Mouse (Mus musculus) lung, embryonic 15.5 days (tissue): ENCODE data around the gene Nmrk1. TPM values are rescaled to one million over a fixed set of nuclear protein-coding genes. Genes with fewer than 3 reads are reported as not detected.

ENCODE experiments used
- ATAC-seq: fragments of 200-750 bp; cut with Nextera tagmentation; 2 replicates; pipeline ENCODE4 v1.8.0; 2017; ENCODE audit warnings: moderate number of reproducible peaks, borderline replicate concordance; ENCODE audit not compliant: low FRiP score, low TSS enrichment; ENCODE audit errors: extremely low read depth
- H3K27ac ChIP-seq: fragments of 300-500 bp; sonication (generic); 2 replicates; pipeline ENCODE4 v1.5.1; 2015; ENCODE audit warnings: moderate library complexity, mild to moderate bottlenecking, inconsistent platforms
- H3K27me3 ChIP-seq: fragments of 300-500 bp; sonication (generic); 2 replicates; pipeline ENCODE4 v1.6.1; 2015; ENCODE audit warnings: inconsistent platforms
- H3K36me3 ChIP-seq: fragments of 300-500 bp; sonication (generic); 2 replicates; pipeline ENCODE4 v1.6.1; 2015; ENCODE audit warnings: inconsistent platforms
- H3K4me1 ChIP-seq: fragments of 300-500 bp; sonication (generic); 2 replicates; pipeline ENCODE4 v1.6.1; 2015; ENCODE audit warnings: inconsistent platforms
- H3K4me2 ChIP-seq: fragments of 300-500 bp; sonication (generic); 2 replicates; pipeline ENCODE4 v1.6.1; 2015; ENCODE audit warnings: inconsistent platforms, mild to moderate bottlenecking, moderate library complexity
- H3K4me3 ChIP-seq: fragments of 300-500 bp; sonication (generic); 2 replicates; pipeline ENCODE4 v1.5.1; 2015; ENCODE audit warnings: mild to moderate bottlenecking, inconsistent platforms
- H3K9ac ChIP-seq: fragments of 300-500 bp; sonication (generic); 2 replicates; pipeline ENCODE4 v1.6.1; 2015; ENCODE audit warnings: inconsistent platforms
- H3K9me3 ChIP-seq: fragments of 300-500 bp; sonication (generic); 2 replicates; pipeline ENCODE4 v1.6.1; 2016; ENCODE audit warnings: inconsistent platforms
- WGBS: fragments of 180-500 bp; shearing (Covaris S2); methylation state at CpG from one replicate; pipeline ENCODE4 v1.1.7; 2015; 5-methylcytosine and 5-hydroxymethylcytosine counted together
- polyA plus RNA-seq: library from polyadenylated mRNA; unstranded; fragments of >200 nt; fragmentation: Nextera tagmentation; extraction: Ambion mirVana; gene quantifications from 2 replicates; pipeline ENCODE4 v1.2.1, GENCODE M21; 2015

The Nmrk1 gene
- polyA plus RNA-seq, 1 experiment from 2014 or later, result 11.0 TPM

DNA sequence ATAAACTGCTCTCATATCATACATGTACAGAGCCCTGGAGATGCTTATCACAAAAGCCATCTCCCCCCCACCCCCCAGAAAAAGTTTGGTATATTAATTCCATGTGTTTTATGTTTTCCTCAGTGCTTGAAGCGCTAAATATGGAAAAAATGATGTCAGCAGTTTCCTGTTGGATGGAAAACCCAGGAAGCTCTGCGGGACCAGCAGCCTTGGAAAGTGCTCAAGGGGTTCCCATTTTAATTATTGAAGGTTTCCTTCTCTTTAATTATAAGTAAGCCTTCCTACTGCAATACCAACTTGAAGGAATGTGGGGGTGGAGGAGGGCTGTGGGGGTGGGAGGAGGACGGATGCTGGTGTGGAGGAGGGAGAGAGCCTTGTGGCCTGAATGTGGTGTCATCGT, 9.3 kb downstream of the Nmrk1 start:
- Histone ChIP-seq H3K9ac (no peak overlapping the region), H3K36me3 (no peaks in the 10 kb centered on the region), H3K4me3 (no peak overlapping the region), H3K27ac (no peak overlapping the region), H3K27me3 (no peaks in the 10 kb centered on the region), H3K4me1 (no peaks in the 10 kb centered on the region), H3K9me3 (no peaks in the 10 kb centered on the region), H3K4me2 (no peak overlapping the region)
- WGBS, result 66% methylated on average over 4 of the region's 4 CpGs
- ATAC-seq, result no peak

DNA sequence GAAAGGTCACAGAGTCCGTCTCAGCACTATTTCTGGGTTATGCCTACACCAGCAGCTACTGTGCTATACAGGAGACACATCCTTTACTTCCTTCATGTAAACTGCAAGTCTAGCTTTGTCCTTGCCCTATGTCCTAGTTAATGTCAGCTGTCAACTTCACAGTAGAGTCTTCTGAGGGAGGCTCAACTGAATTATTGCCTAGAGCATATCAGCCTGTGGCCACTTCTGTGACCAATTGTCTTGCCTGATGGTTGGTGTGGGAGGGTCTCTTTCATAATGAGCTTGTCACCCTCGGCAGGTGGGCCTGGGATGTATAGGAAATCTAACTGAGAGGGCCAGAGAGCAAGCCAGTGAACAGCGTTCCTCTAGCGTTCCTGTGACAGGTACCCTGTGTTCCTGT, 11.7 kb downstream of the Nmrk1 start:
- Histone ChIP-seq H3K4me2 (no peak overlapping the region), H3K27ac (no peak overlapping the region), H3K9ac (no peak overlapping the region), H3K27me3 (no peaks in the 10 kb centered on the region), H3K9me3 (no peaks in the 10 kb centered on the region), H3K4me1 (no peaks in the 10 kb centered on the region), H3K4me3 (no peak overlapping the region), H3K36me3 (no peaks in the 10 kb centered on the region)
- 47% methylated on average over 4 of the region's 4 CpGs for WGBS
- no peak for ATAC-seq

DNA sequence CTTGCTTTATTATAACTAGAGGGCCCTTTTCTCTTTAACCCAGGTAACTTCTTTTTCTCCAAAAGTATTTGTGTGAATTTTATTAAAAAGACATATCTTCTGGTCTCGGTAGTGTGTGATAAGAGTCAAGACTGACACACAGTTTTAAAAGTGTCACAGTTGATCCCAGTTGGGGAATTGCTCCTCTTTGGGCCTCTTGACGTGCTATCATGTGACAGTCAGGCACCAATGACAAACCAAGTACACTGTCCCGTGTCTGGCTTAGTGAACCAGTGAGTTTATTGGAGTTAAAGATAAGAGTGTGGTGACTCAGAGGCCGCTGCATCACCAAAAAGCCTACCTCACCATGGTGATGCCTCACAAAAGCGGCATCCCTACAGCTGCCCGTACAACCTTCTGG, 12.3 kb downstream of the Nmrk1 start:
- ATAC-seq, result no peak
- H3K4me2 ChIP-seq, result no peak overlapping the region
- no peaks in the 10 kb centered on the region for H3K27me3 ChIP-seq
- no peak overlapping the region for H3K27ac ChIP-seq
- no peaks in the 10 kb centered on the region for H3K4me1 ChIP-seq
- no peaks in the 10 kb centered on the region for H3K9me3 ChIP-seq
- H3K4me3 ChIP-seq, result no peak overlapping the region
- no peak overlapping the region for H3K9ac ChIP-seq
- WGBS, result 65% methylated on average over 6 of the region's 6 CpGs
- no peaks in the 10 kb centered on the region for H3K36me3 ChIP-seq

DNA sequence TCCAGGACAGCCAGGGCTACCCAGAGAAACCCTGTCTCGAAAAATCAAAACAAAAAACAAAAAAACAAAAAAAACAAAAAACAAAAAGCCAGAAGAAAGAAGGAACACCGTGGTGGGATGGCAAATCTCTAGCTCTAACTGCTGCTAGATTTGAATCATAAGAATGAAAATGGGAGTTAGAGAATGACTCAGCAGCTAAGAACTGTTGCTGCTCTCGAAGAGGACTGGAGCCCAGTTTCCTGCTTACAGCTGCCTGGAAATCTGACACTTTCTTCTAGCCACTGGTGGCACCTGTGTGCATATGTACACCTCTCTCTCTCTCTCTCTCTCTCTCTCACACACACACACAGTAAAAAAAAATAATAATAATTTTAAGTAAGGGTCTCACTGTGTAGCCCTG, 14.6 kb downstream of the Nmrk1 start:
- no peak for ATAC-seq
- 54% methylated on average over 3 of the region's 3 CpGs for WGBS
- no peak overlapping the region for H3K27ac ChIP-seq

GRCm38 (mm10) chr19:18646853-18647420, 15.2 kb downstream of the Nmrk1 start:
- Histone ChIP-seq H3K4me1 (no peaks in the 10 kb centered on the region), H3K9me3 (no peaks in the 10 kb centered on the region), H3K27ac (no peak overlapping the region), H3K4me3 (no peak overlapping the region), H3K36me3 (no peaks in the 10 kb centered on the region), H3K4me2 (no peak overlapping the region), H3K27me3 (no peaks in the 10 kb centered on the region), H3K9ac (no peak overlapping the region)
- ATAC-seq, result no peak
- 72% methylated on average over 5 of the region's 5 CpGs for WGBS

More for the DNA sequence above, 14.6 kb downstream of the Nmrk1 start:
- H3K4me3 ChIP-seq, result no peak overlapping the region
- H3K36me3 ChIP-seq, result no peaks in the 10 kb centered on the region
- H3K27me3 ChIP-seq, result no peaks in the 10 kb centered on the region
- no peak overlapping the region for H3K9ac ChIP-seq
- no peaks in the 10 kb centered on the region for H3K4me1 ChIP-seq
- no peaks in the 10 kb centered on the region for H3K9me3 ChIP-seq
- no peak overlapping the region for H3K4me2 ChIP-seq

DNA sequence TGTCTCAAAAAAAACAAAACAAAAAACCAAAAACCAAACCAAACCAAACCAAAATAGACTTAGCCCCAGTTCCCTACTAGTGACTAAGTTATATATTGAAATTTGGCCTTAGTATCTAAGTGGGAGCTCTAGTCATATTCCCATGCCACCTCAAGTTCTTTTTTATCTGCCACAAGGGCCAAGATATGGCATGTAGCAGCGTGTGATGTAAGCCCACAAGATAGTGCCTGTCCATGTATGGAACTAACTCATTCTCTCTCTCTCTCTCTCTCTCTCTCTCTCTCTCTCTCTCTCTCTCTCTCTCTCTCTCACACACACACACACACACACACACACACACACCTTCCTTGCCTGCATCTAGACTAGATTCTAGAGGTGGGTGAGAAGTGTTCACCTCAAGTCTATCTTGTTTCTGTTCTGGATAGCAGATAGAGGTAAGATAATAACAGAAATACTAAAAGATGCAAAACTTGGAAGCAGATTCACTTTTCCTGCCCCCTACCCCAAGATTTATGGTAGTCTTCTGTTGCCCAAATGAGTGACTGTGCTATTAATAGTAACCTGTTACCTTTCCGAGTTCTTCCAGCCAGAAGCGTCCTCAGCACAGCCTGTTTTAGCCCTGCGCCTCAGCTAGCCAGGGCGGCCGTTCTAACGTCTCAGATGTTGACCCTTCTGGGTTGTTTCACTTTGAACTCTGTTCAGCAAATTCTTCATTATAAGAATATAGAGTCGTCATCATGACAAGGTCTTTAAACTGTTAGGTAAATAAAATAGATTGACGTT, 16.2 kb downstream of the Nmrk1 start:
- Histone ChIP-seq H3K4me1 (no peaks in the 10 kb centered on the region), H3K4me2 (no peak overlapping the region), H3K9ac (no peak overlapping the region), H3K36me3 (no peaks in the 10 kb centered on the region), H3K4me3 (no peak overlapping the region), H3K27me3 (no peaks in the 10 kb centered on the region), H3K9me3 (no peaks in the 10 kb centered on the region), H3K27ac (no peak overlapping the region)
- 46% methylated on average over 9 of the region's 9 CpGs for WGBS
- no peak for ATAC-seq

DNA sequence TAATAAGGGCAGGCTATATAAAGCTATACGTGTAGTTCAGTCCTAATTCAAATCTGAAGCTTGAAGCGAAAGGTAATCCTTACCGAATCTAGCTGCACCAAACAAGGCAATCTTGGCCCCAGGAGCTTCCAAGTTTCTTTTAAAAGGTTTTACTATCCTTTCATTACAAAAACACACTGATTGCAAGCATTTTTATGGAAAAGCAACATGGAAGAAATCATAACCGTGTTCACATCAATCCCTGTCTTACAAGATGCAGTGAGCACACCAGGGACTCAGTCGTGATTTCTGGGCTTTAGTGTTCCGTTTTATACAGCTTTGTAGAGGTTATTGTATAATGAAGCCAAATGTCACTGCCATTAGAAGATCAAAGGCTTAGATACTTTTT, 16.8 kb downstream of the Nmrk1 start:
- no peak overlapping the region for H3K4me3 ChIP-seq
- H3K4me1 ChIP-seq, result no peaks in the 10 kb centered on the region
- no peak overlapping the region for H3K9ac ChIP-seq
- H3K27ac ChIP-seq, result no peak overlapping the region
- no peak overlapping the region for H3K4me2 ChIP-seq
- no peak for ATAC-seq
- no peaks in the 10 kb centered on the region for H3K9me3 ChIP-seq
- H3K36me3 ChIP-seq, result no peaks in the 10 kb centered on the region
- no peaks in the 10 kb centered on the region for H3K27me3 ChIP-seq
- 78% methylated on average over 6 of the region's 6 CpGs for WGBS

- H3K4me3 ChIP-seq, result no peak overlapping the region
- no peaks in the 10 kb centered on the region for H3K9me3 ChIP-seq
- ATAC-seq, result no peak
- no peaks in the 10 kb centered on the region for H3K36me3 ChIP-seq
- H3K27me3 ChIP-seq, result no peaks in the 10 kb centered on the region
- H3K4me1 ChIP-seq, result no peaks in the 10 kb centered on the region
- H3K27ac ChIP-seq, result no peak overlapping the region
- no peak overlapping the region for H3K4me2 ChIP-seq
- no peak overlapping the region for H3K9ac ChIP-seq
- WGBS, result 70% methylated on average over 4 of the region's 4 CpGs
These were observed 18.2 kb downstream of the Nmrk1 start for GRCm38 (mm10) chr19:18649955-18650354.

DNA sequence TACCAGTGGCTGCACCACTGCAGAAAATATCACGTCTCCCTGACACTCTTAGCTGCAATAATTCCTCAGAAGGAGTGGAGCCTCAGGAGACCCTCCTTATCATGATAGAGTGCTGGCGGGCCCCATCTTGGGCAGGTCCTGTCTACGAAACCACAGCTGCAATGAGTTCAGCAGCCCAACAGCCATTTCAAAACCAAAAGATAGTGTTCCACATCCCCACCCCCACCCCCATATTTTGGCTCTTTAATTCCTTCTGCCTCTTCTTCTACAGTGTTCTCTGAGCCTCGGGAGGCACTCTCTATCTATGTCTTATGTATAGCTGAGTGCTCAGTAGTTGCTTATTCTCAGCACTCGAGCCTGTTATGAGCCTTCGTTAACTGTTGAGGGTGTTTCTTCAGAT, 18.7 kb downstream of the Nmrk1 start:
- Histone ChIP-seq H3K4me1 (no peaks in the 10 kb centered on the region), H3K9ac (no peak overlapping the region), H3K4me2 (no peak overlapping the region), H3K9me3 (no peaks in the 10 kb centered on the region), H3K4me3 (no peak overlapping the region), H3K27ac (no peak overlapping the region), H3K36me3 (no peaks in the 10 kb centered on the region), H3K27me3 (no peaks in the 10 kb centered on the region)
- WGBS, result 65% methylated on average over 6 of the region's 6 CpGs
- ATAC-seq, result no peak

DNA sequence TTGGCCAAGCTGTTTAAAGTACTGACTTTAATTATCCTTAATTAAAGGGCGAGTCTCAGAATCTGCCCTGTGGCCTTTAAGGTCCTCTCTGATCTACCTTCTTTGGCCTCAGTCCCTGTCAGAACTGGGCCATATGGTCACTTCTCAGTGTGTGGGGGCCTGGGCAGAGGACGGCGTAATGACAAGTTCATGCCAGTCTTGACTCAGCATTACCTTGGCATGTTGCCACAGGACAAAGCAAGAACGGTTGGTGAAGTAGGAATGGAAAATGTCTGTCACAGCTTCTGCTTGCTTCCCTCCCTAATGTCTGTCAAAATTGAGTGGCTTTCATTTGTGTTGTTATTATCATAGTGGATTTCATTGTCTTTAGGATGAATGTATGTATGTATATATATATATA, 20.8 kb downstream of the Nmrk1 start:
- no peak overlapping the region for H3K4me2 ChIP-seq
- H3K36me3 ChIP-seq, result no peaks in the 10 kb centered on the region
- no peak overlapping the region for H3K27ac ChIP-seq
- no peaks in the 10 kb centered on the region for H3K27me3 ChIP-seq
- WGBS, result 61% methylated on average over 4 of the region's 4 CpGs
- ATAC-seq, result no peak
- no peaks in the 10 kb centered on the region for H3K9me3 ChIP-seq
- H3K9ac ChIP-seq, result no peak overlapping the region
- no peak overlapping the region for H3K4me3 ChIP-seq
- H3K4me1 ChIP-seq, result no peaks in the 10 kb centered on the region

DNA sequence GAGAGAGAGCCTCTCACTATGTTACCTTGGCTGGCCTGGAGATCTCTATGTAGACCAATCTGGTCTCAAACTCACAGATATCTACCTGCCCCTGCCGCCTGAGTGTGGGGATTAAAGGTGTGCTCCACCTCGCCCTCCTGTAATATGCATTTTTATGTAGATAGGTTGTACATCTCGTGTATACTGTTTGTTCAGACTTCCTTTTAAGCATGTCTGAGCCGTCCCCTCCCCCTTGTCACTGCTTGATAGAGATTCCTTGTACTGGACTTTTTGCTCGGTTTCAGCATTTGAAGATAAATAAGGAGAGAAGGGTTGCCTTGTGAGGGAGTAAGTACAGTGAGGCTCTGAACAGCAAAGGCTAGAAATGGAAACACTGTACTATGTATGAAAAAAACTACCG, 21.3 kb downstream of the Nmrk1 start:
- no peak overlapping the region for H3K27ac ChIP-seq
- no peak overlapping the region for H3K9ac ChIP-seq
- no peak overlapping the region for H3K4me2 ChIP-seq
- no peaks in the 10 kb centered on the region for H3K4me1 ChIP-seq
- no peaks in the 10 kb centered on the region for H3K27me3 ChIP-seq
- no peak for ATAC-seq
- H3K9me3 ChIP-seq, result no peaks in the 10 kb centered on the region
- H3K4me3 ChIP-seq, result no peak overlapping the region
- 71% methylated on average over 6 of the region's 6 CpGs for WGBS
- H3K36me3 ChIP-seq, result no peaks in the 10 kb centered on the region

GRCm38 (mm10) chr19:18654330-18654729, 22.6 kb downstream of the Nmrk1 start:
- 79% methylated on average over 8 of the region's 8 CpGs for WGBS
- no peak for ATAC-seq
- no peaks in the 10 kb centered on the region for H3K27me3 ChIP-seq
- H3K36me3 ChIP-seq, result no peaks in the 10 kb centered on the region
- no peak overlapping the region for H3K27ac ChIP-seq
- no peak overlapping the region for H3K9ac ChIP-seq
- no peak overlapping the region for H3K4me2 ChIP-seq
- no peak overlapping the region for H3K4me3 ChIP-seq
- no peaks in the 10 kb centered on the region for H3K4me1 ChIP-seq
- H3K9me3 ChIP-seq, result no peaks in the 10 kb centered on the region
